Mouse (Mus musculus) right cerebral cortex, adult 18-20 months (tissue): ENCODE results near the gene Ino80b.

ENCODE experiments used
- DNase-seq: peaks from one replicate; pipeline ENCODE4 v3.0.0; 2022; ENCODE audit warnings: mixed read lengths

The Ino80b gene

GRCm38 (mm10) chr6:83116373-83117164, 8.7 kb downstream of the Ino80b start:
- DNase-seq = no peak

- DNase-seq = no peak
Observed at GRCm38 (mm10) chr6:83115682-83116372, 9.4 kb downstream of the Ino80b start.

- DNase-seq = peak; percentile 94
Observed at GRCm38 (mm10) chr6:83115011-83115671, 10.1 kb downstream of the Ino80b start, which contains the start of gene Mogs. Gene Mogs, plus strand, starts transcription at chr6:83115496.

GRCm38 (mm10) chr6:83111510-83112136, 13.6 kb downstream of the Ino80b start:
- DNase-seq = no peak

- peak; percentile 81 for DNase-seq
Observed at GRCm38 (mm10) chr6:83108762-83109668, 16.2 kb downstream of the Ino80b start, which contains the start of gene Mrpl53. Gene Mrpl53, plus strand, starts transcription at chr6:83109040.

GRCm38 (mm10) chr6:83107566-83108400, 17.4 kb downstream of the Ino80b start:
- peak; percentile 63 for DNase-seq

GRCm38 (mm10) chr6:83104158-83104557, 21.1 kb downstream of the Ino80b start:
- DNase-seq = no peak

- no peak for DNase-seq
Observed at GRCm38 (mm10) chr6:83103130-83103650, 22.0 kb downstream of the Ino80b start.

- peak; percentile 59 for DNase-seq
Observed at GRCm38 (mm10) chr6:83101688-83102556, 23.3 kb downstream of the Ino80b start.

GRCm38 (mm10) chr6:83101316-83101687, 23.9 kb downstream of the Ino80b start, which contains the start of the genes Ccdc142 and Gm42688:
Gene Ccdc142, plus strand, starts transcription at chr6:83101601.
Gene Gm42688, plus strand, starts transcription at chr6:83101617.
- peak; percentile 92 for DNase-seq

GRCm38 (mm10) chr6:83098411-83098810, 26.8 kb downstream of the Ino80b start:
- DNase-seq = no peak

GRCm38 (mm10) chr6:83095968-83096367, 29.3 kb downstream of the Ino80b start:
- no peak for DNase-seq

GRCm38 (mm10) chr6:83092416-83093127, 32.7 kb downstream of the Ino80b start:
- no peak for DNase-seq

GRCm38 (mm10) chr6:83087926-83088260, 37.3 kb downstream of the Ino80b start:
- no peak for DNase-seq

GRCm38 (mm10) chr6:83087205-83087925, 37.9 kb downstream of the Ino80b start:
- DNase-seq = no peak

- no peak for DNase-seq
Observed at GRCm38 (mm10) chr6:83086121-83087035, 38.9 kb downstream of the Ino80b start, which contains the start of gene Lbx2. Gene Lbx2, plus strand, starts transcription at chr6:83086367.

GRCm38 (mm10) chr6:83084477-83084876, 40.8 kb downstream of the Ino80b start:
- no peak for DNase-seq
